Mouse (Mus musculus) MEL-GATA-1-ER (cell line): Measurements from ENCODE around the gene Aspn.
"Not testable (repeated sequence)": the region's sequence is repeated elsewhere in the genome, so short reads cannot be mapped to it uniquely, and the experiment has no call there.

Experiments
- DNase-seq: peaks from one replicate; pipeline ENCODE4 v3.0.0-alpha.2; 2012; ENCODE audit warnings: low read depth; ENCODE audit errors: extremely low read depth

Aspn gene

DNA sequence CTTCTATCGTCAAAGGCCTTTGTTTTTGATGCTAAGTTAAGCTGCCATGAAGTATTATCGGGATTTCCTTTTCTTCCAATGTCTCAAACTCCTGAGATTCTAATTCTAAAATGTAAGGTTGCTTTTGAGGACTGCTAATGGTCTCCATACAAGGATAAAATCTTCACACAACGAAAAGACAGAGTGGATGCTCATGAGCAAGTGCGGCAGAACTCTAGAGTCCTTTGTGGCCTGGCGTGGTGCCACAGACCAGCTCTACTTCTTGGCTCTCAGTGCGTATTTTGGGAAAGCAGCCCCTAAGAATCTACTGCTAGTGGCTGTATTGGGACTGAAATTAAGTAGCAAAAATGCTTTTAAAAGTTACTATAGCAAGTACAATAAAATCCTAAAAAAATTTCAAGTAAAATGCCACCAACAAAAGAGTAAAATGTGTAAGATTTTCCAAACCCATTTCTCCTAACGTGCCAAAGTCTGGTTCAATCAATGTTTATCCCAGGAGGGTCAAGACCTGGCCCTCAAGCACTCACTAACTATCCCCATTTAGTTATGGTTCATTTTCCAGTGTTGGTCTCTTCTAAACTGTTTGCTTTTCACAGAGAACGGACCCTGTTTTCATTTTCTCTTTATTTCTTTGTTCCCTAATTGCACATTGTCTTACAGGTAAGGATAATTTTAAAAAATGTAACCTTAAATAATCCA lies 40.2 kb downstream of the Aspn start:
- DNase-seq = no peak

- DNase-seq = no peak
These were observed 41.8 kb downstream of the Aspn start for GRCm38 (mm10) chr13:49586062-49586461.

- not testable (repeated sequence) for DNase-seq
These were observed 58.3 kb downstream of the Aspn start for GRCm38 (mm10) chr13:49602541-49602940.

DNA sequence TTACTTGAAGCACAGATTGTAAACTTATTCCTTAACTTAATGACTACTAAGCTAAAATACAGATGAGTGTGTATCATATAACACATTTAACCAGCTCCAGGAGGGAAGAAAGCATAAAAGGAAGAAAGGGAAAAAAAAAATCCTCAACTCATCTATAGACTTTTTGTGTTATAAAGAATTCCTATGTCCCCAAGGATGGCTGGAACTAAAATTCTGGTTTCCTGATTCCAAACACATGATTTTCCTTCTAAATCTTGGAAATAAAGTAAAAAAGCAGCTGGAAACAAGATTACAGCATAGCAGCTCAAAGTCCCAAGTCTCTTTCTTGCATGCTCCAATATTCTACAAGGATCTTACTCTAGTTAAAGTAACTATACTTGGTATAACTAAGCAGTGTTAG lies 59.4 kb downstream of the Aspn start:
- no peak for DNase-seq

DNA sequence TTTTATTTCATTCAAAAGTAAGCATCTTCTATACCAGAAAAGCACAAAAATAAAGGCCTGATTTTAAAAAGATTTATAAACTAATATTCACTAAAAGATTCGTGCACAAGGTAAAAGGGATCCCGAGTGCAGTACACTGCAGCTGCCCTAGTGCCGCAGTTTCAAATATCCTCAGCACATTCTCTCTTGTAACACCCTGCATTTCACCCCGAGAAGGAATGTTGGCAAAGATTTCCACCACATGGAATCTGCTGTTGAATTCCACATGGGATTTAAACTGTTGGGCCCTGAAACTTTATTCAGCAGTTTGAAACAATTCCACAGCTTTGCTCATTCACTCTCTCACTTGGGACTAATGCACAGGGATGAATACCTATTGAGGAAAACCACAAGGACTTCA lies 63.5 kb downstream of the Aspn start, which contains the start of gene Ogn:
TSS of gene Ogn (plus strand) at position 333 of the 400 bp plus-strand sequence.
- DNase-seq = no peak

GRCm38 (mm10) chr13:49608589-49609322 lies 64.5 kb downstream of the Aspn start:
- no peak for DNase-seq

DNA sequence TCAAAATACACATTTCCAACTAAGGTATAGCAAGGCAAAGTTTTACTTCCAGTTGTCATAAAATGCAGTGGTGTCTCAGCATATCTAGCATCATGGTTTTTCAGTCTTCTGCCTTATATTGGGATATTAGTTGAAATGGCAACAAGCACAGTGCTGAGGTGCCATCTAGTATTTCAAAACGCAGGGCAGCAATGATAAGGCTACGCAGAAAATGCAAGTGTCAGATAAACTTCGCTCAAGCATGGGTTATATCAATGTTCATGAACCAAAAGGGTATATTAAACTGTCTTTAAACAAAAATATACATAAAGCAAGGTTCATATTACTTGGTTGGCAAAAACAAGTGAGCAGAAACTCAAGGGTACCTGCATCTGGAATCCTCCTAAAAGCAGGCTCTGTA lies 72.8 kb downstream of the Aspn start:
- DNase-seq = no peak
